Mouse (Mus musculus) inflammation-experienced regulatory T-cells, adult 6 months (primary cell): ENCODE measurements around the gene Ppp1r7. TPM values are rescaled to one million over a fixed set of nuclear protein-coding genes. Genes with fewer than 3 reads are reported as not detected.

Source experiments
- polyA plus RNA-seq, 3 experiments: library from polyadenylated mRNA; unstranded; fragments of 100-300 nt; shearing (Covaris generic); gene quantifications; one replicate each; pipeline ENCODE4 v1.2.1; 2017

Ppp1r7 gene
- polyA plus RNA-seq, 3 experiments from 2014 or later = 63.4 to 69.2 (median 69.1) TPM

Other genes with a start within 250 kb of the Ppp1r7 start
- gene Kif1a, start 240.9 kb upstream of the Ppp1r7 start, polyA plus RNA-seq = not detected
- not detected for gene Agxt, start 207.6 kb upstream of the Ppp1r7 start, polyA plus RNA-seq
- not detected for gene 2310007B03Rik, start 181.9 kb upstream of the Ppp1r7 start, polyA plus RNA-seq
- not detected for gene Crocc2, start 174.1 kb upstream of the Ppp1r7 start, polyA plus RNA-seq
- under 1 TPM; 0.05 to 0.28 (median 0.09) TPM for gene Sned1, start 107.0 kb upstream of the Ppp1r7 start, polyA plus RNA-seq
- 10 to 100 TPM; 16.0 to 23.7 (median 21.7) TPM for gene Mterf4, start 36.9 kb upstream of the Ppp1r7 start, polyA plus RNA-seq
- gene Pask, start 628 bp downstream of the Ppp1r7 start, polyA plus RNA-seq = 1 to 10 TPM; 1.2 to 3.8 (median 1.4) TPM
- under 1 TPM in 2 of 3 experiments, not detected in 1; 0.43 TPM for gene Ano7, start 31.1 kb downstream of the Ppp1r7 start, polyA plus RNA-seq
- 10 to 100 TPM; 49.3 to 72.0 (median 49.7) TPM for gene Hdlbp, start 136.0 kb downstream of the Ppp1r7 start, polyA plus RNA-seq
- 1 to 10 TPM in 1 of 3 experiments, under 1 TPM in 2; 0.71 to 2.2 (median 0.73) TPM for gene Farp2, start 169.2 kb downstream of the Ppp1r7 start, polyA plus RNA-seq